Mouse (Mus musculus) heart, postnatal 4 days (tissue): Measurements from ENCODE around the gene Cdk12. TPM values are rescaled to one million over a fixed set of nuclear protein-coding genes. Genes with fewer than 3 reads are reported as not detected.
A peak's percentile ranks its signal among the peaks of the same experiment; 100 is the strongest.
"Not testable (repeated sequence)": the region's sequence is repeated elsewhere in the genome, so short reads cannot be mapped to it uniquely, and the experiment has no call there.

Experiments used
- DNase-seq: peaks from one replicate; pipeline ENCODE4 v3.0.0; 2021
- total RNA-seq, 2 experiments: library from RNA; stranded (reverse); gene quantifications; 2 replicates each; pipeline ENCODE4 v1.2.3; 2021

Cdk12 gene
- total RNA-seq = 10 to 100 TPM; 31.3 to 32.7 TPM

DNA sequence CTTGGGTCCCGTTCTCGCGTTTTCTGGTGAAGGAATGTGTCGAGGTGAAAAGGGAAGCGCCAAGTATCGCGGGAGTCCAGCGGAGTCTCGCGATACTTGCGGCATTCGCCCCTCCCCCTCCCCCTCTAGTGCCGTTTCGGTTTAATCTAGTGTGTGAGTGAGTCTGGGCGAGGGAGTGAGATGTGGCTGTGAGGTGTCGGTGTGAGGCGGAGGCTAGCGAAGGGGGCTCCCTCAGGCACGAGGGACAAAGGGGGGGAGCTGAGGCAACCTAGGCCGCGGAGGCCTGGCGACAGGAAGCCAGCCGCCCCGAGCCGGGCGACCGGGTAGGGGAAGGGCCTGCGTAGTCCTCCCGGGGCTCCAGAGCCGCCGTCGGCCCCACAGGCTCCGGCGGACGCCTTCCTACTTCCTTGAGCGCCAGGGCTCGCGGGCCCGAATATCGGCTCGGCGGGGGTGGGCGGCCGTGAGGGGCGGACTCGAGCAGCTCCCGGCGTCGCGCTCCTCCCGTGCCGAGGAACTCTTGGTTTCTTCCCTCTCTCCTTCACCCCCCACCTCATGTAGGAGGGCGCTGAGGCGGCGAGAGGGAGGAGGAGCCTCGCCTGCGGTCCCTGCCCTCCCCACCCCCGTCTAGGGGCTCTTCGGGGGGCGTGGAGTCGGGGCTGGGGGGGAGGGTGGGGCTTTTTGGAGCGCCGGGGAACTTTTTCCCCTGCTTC, at the start of gene Cdk12:
Gene Cdk12 (plus strand): TSS at position 419 of the 710 bp plus-strand sequence.
- peak; percentile 97 for DNase-seq

DNA sequence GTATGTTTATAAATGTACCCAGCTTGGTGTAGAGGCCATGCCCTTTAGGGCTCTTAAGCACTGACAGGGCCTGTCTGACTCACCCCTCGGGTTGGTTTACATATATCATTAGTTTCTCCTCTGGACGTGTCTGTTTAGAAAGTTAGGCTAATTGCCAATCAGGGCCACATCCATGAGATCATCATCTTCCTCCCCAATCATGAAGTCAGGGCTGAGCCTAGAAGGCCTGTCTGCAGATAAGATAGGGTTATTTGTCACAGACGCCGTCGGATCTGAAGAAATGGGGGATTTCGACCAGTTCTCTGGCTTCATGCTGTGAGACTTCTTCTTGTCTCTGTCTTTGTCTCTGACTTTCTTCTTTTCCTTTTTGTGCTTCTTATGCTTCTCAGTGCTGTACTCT, 47.8 kb upstream of the Cdk12 start:
- DNase-seq = no peak

DNA sequence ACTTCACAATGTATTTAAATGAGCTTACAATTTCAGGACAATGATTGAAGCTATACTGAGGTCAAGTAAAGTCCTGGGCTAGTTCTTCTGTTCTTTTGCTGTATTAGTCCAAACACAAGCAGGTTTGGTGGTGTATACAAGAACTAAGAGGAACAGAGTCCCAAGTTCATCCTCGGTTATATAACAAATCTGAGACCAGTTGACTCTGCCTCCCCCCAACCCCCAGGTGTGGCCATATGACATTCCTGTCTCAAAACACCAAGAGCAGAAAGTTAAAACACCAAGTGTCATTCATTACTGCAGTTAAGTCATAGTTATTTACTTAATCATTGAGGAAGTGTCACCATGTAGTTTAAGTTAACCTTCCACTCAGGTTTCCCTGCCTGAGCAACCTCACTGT, 34.5 kb upstream of the Cdk12 start:
- no peak for DNase-seq

GRCm38 (mm10) chr11:98182149-98182548, 20.7 kb upstream of the Cdk12 start:
- not testable (repeated sequence) for DNase-seq

- DNase-seq = no peak
Measured at GRCm38 (mm10) chr11:98187640-98188395, 15.0 kb upstream of the Cdk12 start.

GRCm38 (mm10) chr11:98190820-98191219, 12.0 kb upstream of the Cdk12 start:
- DNase-seq = no peak

GRCm38 (mm10) chr11:98192901-98193805, 9.7 kb upstream of the Cdk12 start, which contains the start of gene Med1:
Gene Med1 (minus strand): TSS chr11:98193293.
- DNase-seq = peak; percentile 93

DNA sequence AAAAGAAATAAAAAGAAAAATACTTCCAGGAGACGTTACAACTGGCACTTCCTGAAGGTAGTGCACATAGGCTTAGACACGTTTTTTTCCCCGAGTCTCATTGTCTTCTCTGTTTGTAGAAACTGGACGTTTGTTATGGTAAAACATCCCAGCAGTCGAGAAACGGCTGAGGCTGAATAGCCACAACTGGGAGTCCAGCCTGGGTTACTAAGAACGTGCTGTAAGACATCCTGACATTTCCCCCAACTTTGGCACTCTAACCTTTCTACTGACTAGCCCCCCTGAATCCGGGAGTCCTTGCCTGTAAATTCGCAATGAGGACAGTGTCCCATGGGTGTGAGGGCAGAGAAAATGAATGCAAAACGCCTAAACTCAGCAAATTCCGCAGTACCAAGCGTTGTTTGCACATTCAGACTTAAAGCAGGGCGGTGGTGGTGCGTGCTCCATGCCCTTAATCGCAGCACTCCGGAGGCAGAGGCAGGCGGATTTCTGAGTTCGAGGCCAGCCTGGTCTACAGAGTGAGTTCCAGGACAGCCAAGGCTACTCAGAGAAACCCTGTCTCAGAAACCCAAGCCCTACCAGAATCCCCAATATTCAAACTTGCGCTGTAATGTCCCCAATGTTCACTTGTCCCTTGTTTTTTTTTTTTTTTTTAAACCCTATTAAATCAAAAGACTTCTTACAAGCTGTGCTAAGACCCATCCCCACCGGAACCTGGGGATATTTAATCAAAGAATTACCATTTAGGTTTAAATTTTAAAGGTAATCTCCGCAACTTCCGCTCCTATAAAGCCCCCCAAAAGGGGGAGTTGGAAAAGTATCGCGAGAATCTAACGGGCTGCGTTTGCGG, 843 bp upstream of the Cdk12 start:
- peak; percentile 40 for DNase-seq

- DNase-seq = no peak
Measured at GRCm38 (mm10) chr11:98203351-98203911, 572 bp downstream of the Cdk12 start.

- peak; percentile 24 for DNase-seq
Measured at GRCm38 (mm10) chr11:98203931-98204421, 1.1 kb downstream of the Cdk12 start.

DNA sequence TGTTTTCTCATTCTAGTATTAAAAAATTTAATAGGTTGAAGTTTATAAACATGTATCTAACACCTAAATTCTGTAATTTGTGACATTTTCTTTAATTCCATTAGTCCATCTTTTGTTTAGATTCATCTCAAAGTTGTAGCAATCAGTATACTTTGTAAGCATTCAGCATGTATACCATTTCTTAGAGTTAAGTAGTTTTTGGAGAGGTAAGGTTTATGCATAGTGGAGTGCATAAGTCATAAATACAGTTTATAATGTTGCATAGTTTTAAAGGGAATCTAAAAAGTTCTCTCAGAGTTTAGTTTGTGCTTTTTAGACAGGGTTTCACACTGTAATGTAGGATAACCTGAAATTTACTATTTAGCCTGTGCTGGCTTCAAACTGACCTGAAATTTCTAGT, 2.6 kb downstream of the Cdk12 start:
- DNase-seq = no peak

GRCm38 (mm10) chr11:98206281-98206680, 3.4 kb downstream of the Cdk12 start:
- DNase-seq = not testable (repeated sequence)

- DNase-seq = not testable (repeated sequence)
Measured at GRCm38 (mm10) chr11:98209661-98210060, 6.8 kb downstream of the Cdk12 start.

DNA sequence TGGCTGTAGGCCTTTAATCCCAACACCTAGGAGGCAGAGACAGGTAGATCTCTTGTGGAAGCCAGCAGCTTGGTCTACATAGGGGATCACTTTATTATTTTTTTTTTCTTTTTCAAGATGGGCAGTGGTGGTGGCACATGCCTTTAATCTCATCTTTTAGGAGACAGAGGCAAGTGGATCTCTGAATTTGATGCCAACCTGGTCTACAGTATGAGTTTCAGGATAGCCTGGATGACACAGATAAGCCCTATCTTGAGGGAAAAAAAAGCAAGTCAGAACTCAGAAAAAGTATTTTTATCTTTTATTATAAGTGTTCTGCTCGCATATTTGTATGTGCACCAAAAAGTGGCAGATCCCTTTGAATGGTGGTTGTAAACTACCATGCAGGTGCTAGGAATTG, 10.5 kb downstream of the Cdk12 start:
- DNase-seq = no peak

- DNase-seq = no peak
Measured at GRCm38 (mm10) chr11:98226349-98226748, 23.5 kb downstream of the Cdk12 start.

DNA sequence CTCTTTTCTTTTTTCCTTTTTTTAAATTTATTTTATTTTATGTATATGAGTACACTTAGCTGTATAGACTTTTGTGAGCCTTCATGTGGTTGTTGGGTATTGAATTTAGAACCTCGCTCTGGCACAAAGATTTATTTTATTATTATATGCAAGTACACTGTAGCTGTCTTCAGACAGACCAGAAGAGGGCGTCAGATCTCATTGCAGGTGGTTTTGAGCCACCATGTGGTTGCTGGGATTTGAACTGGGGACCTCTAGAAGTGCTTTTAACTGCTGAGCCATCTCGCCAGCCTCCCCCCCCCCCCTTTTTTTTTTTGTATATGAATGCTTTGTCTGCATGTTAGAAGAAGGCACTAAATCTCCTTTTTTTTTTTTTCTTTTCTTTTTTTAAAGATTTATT, 35.6 kb downstream of the Cdk12 start:
- DNase-seq = no peak

GRCm38 (mm10) chr11:98238995-98239394, 36.1 kb downstream of the Cdk12 start:
- DNase-seq = no peak

- not testable (repeated sequence) for DNase-seq
Measured at GRCm38 (mm10) chr11:98242910-98243309, 40.1 kb downstream of the Cdk12 start.

- no peak for DNase-seq
Measured at GRCm38 (mm10) chr11:98244415-98244814, 41.6 kb downstream of the Cdk12 start.

- no peak for DNase-seq
Measured at GRCm38 (mm10) chr11:98247325-98247724, 44.5 kb downstream of the Cdk12 start.

- no peak for DNase-seq
Measured at GRCm38 (mm10) chr11:98253807-98254206, 50.9 kb downstream of the Cdk12 start.
